Mouse (Mus musculus): Measurements from ENCODE around the gene Nop2.
A peak's percentile ranks its signal among the peaks of the same experiment; 100 is the strongest.

The Nop2 gene

DNA sequence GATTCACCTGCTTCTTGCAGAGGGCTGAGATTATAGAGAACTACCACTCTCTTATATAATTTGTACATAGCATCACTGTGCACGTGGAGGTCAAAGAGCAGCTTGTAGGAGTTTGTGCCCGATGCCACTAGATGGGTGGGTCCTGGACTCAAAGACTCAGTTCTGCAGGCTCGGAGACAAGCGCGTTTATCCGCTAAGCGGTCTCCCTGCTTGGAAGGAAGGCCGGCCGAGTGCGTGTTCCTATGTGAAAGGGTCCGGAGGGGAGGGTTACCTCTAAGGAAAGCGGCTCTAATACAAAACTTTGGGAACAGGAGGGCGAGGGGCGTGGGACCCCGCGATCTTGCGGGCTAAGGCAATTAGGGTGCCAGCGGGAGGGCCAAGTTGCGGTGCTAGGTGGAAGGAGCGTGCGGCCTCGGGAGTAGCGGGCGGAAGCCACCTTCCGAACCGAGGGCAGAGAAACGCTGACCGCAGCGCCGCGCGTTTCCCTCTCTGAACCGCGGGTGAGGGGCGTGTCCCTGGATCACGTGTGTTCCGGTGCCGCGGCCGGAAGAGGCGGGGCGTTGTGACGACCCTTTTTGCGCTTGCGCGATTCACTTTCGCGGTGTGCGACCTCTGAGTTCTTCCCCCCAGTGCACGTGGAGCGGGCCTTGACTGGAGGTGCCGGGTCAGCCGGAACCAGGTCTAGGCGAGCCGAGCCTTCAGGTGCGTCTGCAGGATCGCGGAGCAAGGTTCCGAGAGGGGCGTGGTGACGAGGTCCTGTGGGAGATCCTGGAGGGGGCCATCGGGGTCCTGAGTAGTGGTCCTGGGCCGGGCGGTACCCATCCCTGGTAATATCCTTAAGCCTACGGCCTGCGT is at the start of gene Nop2:
Gene Nop2 (plus strand): TSS at position 608 of the 855 bp plus-strand sequence.
- peak; percentile 98 for DNase-seq (ENCODE audit: low read depth, low spot score)

DNA sequence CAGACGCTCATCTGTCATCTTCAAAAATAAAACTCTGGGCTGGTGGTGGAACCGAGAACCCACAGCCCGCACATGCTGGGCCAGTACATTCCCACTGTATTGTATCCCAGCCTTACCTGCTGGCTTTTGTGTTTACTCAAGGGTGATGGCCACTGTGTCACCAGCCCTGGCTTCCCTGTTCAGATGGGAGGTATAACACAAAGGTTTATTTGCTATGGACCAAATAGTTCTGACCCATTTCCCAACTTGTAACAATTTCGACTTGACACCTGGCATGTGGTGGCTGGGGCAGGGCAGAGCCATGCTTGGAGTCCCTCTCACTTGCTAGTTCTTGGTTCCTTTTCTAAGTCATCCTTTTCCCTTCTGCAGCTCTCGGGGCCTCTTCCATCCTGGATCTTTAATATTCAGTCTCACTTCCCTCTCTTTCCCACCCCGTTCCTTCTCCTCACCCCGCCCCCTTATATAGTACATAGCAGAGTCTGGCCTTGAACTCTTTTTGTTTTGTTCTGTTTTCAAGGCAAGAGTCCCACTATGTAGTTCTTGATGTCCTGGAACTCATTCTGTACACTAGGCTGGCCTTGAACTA is 48.8 kb upstream of the Nop2 start:
- no peak for DNase-seq (ENCODE audit: low read depth, low spot score)

DNA sequence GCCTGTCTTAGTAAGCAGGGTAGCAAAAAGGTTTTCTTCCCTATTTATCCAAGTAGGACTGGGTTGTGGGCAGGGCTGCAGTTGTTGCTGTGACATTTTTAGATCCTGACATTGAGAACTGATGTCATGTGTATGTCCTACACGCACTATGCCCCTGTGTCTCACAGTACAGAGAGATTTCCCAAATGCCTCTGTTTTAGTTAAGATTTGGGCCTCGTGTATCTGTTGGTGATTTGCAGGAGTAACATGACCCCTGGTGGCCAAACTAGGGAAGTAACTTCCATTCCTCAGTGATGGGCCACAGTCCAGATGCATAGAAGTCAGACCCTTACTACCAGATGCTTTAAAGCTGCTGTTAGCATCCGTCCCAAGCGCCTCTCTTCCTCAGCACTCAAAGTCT is 47.3 kb upstream of the Nop2 start:
- DNase-seq (ENCODE audit: low read depth, low spot score): no peak

DNA sequence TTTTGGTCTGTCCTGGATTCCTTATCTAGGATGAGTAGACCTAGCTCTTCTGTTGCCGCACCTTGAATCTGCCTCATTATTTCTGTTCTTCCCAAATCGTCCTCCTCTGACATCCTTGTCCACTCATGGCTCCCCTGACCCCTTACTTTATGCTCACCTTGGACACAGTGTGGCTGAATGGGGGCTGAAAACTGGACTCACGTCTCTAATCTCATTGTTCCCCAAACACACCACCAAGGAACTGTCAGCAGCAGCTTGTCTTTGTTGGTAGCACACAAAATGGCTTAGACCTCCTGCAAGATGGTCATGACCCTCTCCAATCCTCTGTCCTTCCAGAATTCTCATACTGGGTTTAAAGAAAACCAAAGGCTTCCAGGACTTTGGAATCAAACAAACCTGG is 43.8 kb upstream of the Nop2 start:
- DNase-seq (ENCODE audit: low read depth, low spot score): no peak

DNA sequence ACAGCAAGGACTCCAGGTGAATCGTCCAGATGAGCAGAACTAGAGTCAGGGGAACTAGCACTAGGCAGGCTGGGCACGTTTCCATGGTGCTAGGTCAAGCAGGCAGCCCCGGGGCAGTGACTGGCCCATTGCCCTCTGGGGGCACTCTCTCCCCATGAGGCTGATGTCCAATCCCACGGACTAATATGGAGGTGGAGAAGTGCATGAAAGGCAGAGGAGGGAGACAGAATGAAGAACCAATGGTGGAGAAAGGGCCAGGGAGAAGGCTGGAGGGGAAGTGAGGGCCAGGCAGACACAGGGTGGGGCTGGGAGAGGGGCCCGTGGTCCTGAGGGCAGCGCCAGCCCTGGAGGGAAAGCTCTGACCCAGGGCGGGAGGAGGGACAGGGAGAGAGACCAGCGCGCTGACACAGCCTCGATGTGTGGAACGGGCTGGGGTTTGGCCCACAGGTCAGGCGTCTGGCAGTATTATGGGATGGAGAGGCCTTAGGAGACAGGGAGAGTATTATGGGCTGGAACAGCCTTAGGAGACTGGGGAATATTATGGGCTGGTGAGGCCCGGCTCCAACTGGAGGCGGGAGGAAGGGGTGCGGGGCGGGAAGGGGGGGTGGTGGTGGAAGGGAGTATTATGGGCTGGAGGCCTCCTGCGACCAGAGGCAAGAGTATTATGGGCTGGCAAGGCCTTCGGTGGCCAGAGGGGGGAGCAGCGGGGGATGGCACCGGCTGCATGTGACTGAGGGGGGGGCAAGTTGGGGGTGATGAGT is 43.0 kb upstream of the Nop2 start:
- DNase-seq (ENCODE audit: low read depth, low spot score): no peak

DNA sequence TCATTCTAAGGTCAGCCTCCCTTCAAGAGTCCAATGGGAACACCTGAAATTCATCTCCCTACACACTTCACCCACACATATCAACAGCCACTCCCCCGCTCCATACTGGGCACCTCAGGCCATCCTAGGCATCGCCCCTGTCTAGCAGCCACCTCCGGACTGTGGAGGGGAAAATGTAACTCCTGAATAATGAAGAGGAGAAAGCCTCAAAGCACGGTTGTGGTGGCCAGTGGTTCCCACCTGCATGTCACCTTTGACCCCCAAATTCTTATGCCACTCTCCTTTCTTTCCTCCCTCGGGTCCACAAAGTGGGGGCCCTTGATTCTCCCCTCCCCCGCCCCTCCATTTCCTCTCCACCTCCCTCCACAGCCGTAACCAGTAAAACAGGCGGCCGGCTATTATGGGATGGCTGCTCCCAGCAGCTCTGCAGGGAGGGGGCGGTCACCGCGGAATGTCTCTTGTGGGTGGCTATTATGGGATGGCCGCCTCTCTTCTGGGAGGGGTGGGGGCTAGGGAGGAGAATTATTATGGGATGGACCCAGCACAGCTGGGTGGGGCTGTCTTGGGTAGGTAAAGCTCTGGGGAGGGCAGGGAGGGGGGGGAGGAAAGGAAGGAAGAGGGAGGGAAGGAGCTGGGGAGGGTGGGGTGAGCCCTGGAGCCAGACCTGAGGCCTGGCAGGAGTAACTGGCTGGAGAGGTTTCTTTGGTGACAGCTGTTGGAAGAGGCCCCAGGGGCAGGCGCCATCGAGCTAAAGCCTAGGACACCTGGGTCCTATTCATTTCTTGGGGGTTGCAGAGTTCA is 42.0 kb upstream of the Nop2 start:
- DNase-seq (ENCODE audit: low read depth, low spot score): no peak

DNA sequence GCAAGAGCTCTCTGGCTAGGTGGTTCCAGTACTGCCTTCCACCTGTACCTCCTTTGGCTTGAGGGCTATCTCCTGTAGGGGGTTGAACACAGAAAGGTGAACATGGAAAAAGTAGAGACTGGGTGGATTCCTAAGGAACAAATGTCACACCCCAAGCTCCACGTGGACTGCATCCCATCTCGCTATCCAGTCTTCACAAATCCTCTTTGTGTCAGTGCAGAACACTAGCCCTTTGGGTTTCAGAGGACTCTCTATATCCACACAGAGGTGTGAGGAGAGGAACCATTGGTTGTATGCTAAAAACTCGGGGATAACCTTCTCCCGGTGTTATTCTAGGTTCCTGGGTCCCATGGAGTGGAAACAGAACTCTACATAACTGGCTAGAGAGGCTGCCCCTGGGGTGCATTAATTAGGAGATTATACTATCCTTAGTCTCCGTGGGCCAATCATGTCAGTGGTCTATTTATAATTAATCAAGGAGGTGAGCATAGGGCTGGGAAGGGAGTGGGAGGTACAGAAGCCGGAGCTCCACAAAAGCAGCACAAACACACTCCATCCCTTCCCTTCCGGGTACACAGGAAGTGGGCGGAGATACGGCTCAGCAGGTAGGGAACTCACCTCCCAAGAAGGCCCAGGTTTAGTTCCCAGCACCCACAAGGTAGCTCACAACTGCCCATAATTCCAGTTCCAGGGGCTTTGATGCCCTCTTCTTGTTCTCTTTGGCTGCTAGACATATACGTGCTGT is 41.2 kb upstream of the Nop2 start:
- no peak for DNase-seq (ENCODE audit: low read depth, low spot score)

DNA sequence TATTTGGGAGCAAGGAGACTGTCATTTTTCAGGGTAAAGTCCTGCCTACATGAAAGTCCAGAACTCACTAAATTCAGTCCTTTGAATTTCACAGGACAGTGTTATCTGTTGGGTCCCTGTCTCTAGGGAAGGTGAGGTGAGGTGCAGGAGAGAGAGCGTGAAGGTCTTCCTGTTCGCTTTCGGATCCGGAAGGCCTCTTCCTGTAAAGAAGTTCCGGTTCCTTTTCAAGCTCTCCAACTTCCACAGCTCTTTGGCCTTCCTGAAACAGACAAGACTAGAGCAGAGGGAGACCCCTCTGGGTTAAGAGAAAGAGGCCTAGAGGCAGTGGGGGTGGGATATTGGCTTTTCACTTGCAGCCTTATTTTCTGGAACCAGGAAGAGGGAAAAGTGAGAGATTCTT is 39.3 kb upstream of the Nop2 start:
- DNase-seq (ENCODE audit: low read depth, low spot score): no peak

DNA sequence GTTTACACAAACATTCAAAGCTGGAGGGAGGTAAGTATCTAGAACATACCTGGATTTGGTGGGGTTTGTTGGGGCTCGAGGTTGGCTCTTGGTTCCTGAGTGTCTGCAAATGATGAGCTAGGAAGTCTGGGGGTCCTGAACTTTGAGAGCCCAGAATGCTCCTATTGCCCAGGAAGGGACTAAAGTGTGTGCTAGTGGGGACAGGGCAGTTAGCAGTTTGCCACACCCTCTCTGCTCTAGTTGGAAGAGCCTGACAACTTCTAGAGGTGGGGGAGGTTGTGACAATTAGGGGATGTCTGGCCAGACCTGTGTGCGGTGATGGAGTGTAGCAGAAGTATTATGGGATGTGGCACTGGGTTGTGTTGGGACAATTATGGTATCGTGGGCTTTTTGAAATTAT is 36.9 kb upstream of the Nop2 start:
- no peak for DNase-seq (ENCODE audit: low read depth, low spot score)

DNA sequence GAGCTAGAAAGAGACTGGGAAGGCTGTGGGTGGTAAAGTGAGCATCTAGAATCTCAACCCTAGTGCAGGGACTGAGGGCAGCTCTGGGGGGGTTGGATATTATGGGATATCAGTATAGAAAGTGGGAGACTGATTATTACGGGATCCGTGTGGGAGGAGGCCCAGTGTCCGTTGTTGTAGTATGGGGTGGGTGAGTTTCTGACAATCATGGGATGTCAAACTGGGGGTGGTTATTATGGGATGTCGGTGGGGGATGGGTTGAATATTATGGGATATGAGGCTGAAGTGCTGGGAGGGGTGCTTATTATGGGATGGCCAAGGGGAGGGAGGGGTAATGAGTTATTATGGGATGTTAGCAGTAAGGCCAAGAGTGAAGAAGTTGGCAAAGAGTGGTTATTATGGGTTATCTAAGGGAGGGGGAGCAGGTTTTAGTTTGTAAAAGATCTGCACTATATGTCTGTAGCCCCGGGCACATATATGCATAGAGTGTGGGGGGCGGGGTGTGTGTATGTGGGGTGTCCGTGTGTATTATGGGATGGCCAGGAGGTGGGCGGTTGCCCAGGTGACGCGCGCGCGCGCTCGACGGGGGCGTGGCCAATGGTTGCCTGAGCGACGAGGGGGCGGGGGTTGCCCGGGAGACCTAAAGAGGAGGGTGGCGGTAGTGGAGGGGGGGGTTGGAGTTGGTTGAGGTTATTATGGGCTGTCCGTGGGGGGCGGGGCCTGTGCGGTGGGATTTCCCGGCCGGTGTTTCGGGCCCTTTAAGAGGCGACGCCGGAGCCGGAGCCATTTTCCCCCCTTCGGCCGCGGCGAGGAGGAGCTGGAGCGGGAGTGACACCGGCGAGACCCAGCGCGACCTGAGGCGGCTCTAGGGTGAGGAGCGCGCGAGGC is 36.1 kb upstream of the Nop2 start, which contains the start of gene Chd4:
Gene Chd4 (plus strand): TSS at position 591 of the 888 bp plus-strand sequence.
- no peak for DNase-seq (ENCODE audit: low read depth, low spot score)

DNA sequence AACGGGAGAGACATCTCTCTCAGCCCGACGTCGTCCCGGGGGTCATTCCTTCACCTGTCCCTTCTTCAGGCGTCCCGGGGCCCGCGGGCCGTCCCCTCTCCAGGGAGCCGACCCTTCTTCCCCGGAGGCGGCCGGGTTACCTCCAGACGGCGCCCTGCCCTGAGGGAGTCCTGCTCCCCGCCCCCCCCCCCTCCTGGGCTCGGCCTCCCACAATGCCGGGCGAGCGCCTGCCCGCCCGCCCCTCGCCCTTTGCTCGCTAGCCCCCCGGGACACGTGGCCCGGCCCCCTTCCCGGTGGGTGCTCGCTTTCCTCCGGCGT is 35.5 kb upstream of the Nop2 start:
- DNase-seq (ENCODE audit: low read depth, low spot score): no peak

DNA sequence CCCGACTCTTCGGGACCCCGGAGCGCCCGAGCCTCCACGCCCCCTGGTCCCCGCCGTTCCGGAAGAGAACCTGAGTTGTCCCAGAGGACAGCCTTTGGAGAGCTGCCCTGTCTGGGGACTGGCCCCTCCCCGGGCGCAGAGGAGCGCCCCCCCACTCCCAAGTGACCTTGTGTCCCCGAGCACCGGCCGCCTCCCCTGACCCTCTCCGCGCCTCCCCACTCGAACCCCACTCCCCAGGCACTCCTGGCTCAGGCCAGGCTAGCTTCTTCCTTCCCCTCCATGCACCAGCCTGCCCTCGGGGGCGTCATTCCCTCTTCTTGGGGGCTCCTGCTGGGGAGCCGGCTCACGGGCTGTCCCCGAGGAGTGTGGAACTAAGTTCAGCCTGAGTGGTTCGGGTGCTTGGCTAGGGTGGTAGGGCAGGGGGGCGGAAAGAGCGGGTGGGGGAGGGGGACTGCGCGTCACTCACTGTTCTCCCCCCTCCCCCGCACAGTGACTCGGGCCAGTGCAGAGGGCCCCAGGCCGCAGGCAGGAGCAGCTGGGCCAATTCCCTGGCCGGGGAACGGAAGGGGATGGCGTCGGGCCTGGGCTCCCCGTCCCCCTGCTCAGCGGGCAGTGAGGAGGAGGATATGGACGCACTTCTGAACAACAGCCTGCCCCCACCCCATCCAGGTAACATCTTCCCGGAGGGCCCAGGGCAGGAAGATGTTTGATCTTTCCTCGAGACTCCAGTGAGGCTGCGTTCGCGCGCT is 34.9 kb upstream of the Nop2 start:
- no peak for DNase-seq (ENCODE audit: low read depth, low spot score)

DNA sequence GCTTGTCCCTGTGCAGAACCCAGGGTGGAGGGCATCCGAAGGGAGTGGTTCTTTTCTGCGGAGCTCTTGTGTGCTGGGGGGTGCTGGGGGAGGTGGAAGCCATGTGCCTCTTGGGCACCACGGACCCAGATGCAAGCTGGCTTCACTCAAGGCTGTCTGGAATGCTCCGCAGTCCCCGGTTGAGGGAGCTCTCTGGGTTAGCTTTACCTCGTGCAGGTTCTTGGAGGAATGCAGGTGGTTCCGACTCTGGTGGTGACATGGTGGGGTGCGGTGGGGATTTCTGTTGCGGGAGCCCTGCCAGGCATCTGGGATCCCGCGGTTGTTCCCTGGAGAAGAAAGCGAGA is 34.4 kb upstream of the Nop2 start:
- no peak for DNase-seq (ENCODE audit: low read depth, low spot score)

DNA sequence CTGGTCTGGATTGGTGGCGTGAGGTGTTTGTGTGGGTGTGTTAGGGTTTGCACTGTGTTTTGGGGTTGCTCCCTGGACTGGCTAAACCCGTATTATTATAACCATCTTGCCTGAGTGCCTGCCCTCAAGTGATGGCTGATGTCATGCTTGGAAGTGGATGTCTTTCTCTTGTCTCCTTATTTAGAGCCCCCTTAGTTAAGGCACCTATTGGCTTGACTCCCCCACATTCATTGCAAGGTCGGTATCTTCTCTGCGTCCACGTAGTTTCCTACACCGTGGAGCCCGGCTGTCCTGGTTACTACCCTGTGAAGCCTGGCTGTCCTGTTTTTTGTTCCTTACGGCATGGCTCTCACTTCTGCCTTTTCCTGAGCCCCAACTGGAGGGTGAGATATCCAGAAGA is 33.8 kb upstream of the Nop2 start:
- DNase-seq (ENCODE audit: low read depth, low spot score): no peak

DNA sequence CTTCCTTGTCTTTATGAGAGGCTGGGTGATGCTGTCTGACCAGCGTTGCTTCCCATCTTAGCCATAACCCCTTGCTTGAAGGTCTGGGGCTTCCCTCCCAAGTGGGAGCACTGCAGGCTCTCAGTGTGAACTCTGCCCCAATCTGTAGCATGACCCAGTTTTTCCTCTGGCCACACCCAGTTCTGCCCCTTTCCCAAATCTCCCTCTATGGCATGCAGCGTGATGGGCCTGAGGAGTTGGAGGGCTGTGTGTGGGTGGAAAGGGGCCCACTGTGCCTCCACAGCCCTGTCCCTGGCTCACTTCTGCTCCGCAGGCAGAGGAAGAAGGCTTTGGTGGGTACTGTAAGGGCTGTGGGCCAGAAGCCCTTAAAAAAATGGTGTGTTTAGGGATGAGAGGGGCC is 33.2 kb upstream of the Nop2 start:
- DNase-seq (ENCODE audit: low read depth, low spot score): no peak

DNA sequence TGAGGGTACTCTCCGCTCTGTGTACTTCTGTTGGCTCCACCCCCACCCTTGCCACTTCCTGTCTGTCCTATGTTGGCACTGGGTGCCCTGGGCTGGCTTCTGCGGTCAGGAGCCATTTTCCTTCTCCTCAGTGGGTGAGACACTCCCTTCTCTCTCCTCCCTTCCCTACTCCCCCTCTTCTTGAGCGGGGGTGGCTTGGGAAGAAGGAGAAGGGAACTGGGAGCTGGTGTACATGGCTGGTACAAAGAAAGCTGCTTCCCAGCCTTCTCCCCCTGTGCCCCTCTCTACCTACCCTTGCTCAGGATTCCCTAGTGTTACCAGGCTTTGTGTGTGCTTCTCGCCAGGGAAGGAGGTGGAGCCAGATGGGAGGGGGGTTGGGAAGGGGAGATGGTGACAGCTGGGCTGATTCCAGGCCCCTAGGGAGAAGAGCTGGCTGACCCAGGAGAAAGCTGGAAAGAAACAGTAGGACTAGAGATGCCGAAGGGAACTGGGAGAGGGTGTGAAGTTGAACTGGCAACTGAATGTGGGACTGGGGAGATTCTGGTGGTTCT is 32.2 kb upstream of the Nop2 start:
- DNase-seq (ENCODE audit: low read depth, low spot score): no peak

DNA sequence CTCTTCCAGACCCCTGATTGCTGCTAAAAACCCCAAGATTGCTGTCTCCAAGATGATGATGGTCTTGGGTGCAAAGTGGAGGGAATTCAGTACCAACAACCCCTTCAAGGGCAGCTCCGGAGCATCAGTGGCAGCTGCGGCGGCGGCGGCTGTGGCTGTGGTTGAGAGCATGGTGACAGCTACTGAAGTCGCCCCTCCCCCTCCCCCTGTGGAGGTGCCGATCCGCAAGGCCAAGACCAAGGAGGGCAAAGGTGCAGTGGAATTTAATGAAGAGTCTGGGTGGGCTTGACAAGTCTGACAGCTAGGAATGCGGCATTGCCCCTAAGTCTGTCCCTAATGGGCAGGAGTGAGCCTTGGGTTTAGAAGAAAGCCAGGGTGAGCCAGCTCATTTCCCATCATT is 30.3 kb upstream of the Nop2 start:
- DNase-seq (ENCODE audit: low read depth, low spot score): no peak

DNA sequence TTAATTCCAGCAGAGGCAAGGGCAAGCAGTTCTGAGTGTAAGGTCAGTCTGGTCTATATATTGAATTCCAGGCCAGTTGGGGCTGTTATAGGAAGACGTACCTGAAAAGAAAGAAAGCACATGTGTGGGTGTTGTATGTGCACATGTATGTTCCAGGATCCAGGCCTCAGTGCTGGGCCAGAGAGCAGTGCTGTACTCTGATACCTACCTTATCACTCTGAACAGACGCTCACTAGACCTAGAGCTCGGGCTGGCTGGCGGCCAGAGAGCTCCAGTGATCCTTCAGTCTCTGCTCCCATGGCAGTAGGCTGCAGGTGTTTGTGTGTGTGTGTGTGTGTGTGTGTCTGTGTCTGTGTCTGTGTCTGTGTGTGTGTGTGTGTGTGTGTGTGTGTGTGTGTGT is 27.5 kb upstream of the Nop2 start:
- DNase-seq (ENCODE audit: low read depth, low spot score): no peak

DNA sequence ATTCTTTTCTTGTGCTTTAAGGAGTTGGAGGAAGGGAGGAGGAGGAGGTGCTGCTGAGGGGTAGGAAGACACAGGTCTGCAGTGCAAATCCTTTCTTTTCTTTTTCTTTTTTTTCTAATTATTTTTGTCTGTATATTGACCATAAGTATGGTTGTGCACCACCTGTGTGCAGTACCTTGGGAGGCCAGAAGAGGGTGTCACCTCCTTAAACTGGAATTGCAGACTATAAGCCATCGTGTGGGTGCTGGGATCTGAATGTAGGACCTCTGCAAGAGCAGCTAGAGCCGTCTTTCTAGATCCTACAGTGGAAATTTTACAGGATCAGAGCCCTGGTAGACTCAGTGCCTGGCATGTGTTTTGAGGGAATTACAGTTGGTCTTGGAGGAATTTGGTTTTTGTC is 24.0 kb upstream of the Nop2 start:
- DNase-seq (ENCODE audit: low read depth, low spot score): no peak
